Mouse (Mus musculus): ENCODE measurements around the gene Dennd2a. TPM values are rescaled to one million over a fixed set of nuclear protein-coding genes. Genes with fewer than 3 reads are reported as not detected.

Gene Dennd2a
- polyA plus RNA-seq, 1 experiment from 2014 or later, result 52.7 TPM

DNA sequence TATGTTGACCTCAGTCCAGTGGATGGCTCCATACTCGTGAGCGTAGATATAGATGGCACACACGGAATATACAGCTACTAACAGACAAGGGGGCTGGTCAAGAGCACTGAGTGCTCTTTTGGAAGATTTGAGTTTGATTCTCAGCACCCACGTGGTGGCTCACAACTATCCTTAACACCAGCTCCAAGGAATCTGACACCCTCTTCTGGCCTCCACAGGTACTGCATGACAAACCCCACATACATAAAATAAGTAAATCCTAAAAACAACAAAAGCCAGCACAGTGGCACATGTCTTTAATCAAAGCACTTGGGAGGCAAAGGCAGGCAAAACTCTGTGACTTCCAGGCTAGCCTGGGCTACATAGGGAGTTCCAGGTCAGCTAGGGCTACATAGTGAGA, 74.0 kb downstream of the Dennd2a start:
- ATAC-seq (no peak), DNase-seq (ENCODE audit: low read depth, low spot score) (no peak)
- in situ Hi-C loops (cut with MboI; ENCODE audit: low pct_unique_long_range_greater_than_20kb), result no loop called here
- no peak for TF ChIP-seq CTCF (IDR thresholded peaks at IDR 0.05)
- H3K27me3 ChIP-seq, result no peaks in the 10 kb centered on the region
- ChIA-PET CTCF (interaction anchor here (0.9 to 1.5 kb wide), 3 partner anchors 21 to 79 kb away, joined by 3 to 4 read pairs (median 3); no protein-coding TSS in a partner anchor), POLR2A (no interaction called here)

DNA sequence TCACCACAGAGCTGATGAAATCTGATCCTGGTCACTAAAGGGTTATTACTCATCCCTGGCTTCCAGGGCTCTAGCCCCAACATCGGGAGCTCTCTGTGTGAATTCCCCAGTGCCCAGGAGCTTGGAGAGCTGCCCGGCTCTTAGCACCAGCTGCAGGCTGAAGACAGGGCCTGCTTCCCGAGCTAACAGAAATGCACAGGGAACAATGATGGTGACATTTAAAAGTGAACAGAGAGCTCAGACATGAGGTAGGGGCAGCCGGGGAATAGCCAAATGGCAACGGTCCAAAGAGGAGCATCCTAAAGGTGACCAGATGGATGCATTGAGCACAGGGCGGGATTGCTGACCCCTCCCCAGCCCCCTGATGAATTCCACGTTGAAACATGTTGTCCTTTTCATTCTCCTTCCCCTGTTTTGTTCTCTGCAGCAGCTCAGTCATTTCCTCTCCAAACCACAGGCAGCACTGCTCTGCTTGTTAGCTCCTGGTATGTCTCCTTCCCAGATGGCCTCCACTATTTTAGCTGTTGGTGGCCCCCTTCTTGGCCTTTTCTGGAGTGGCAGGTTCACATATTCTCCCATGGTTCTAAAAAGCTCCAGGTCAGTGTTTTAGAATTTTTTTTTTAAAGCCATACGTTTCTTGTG, 79.0 kb downstream of the Dennd2a start:
- ChIA-PET CTCF (interaction anchor here (0.8 to 1.7 kb wide), 7 partner anchors 9 to 84 kb away, joined by 3 to 5 read pairs (median 4); no protein-coding TSS in a partner anchor), POLR2A (no interaction called here)
- in situ Hi-C loops (cut with MboI; ENCODE audit: low pct_unique_long_range_greater_than_20kb), result loop anchor here (10.0 kb wide), 1 partner anchor 306 kb away; no protein-coding TSS in a partner anchor
- H3K27me3 ChIP-seq, result no peaks in the 10 kb centered on the region
- ATAC-seq, result no peak
- no peak for TF ChIP-seq CTCF (IDR thresholded peaks at IDR 0.05)
- no peak for DNase-seq (ENCODE audit: low read depth, low spot score)

- no peak for DNase-seq (ENCODE audit: low read depth, low spot score)
Measured at GRCm38 (mm10) chr6:39476617-39477016, 81.0 kb downstream of the Dennd2a start.

GRCm38 (mm10) chr6:39474424-39474823, 83.2 kb downstream of the Dennd2a start:
- in situ Hi-C loops (cut with MboI; ENCODE audit: low pct_unique_long_range_greater_than_20kb), result loop anchor here (10.0 kb wide), 1 partner anchor 310 kb away; no protein-coding TSS in a partner anchor
- POLR2A ChIA-PET, result no interaction called here
- DNase-seq (ENCODE audit: low read depth, low spot score) (no peak), ATAC-seq (no peak)
- TF ChIP-seq CTCF (IDR thresholded peaks at IDR 0.05), result no peak
- H3K27me3 ChIP-seq, result no peaks in the 10 kb centered on the region
- CTCF ChIA-PET, result interaction anchor here (1.2 to 3.4 kb wide), 5 partner anchors 9 to 88 kb away, joined by 3 to 14 read pairs (median 4); no protein-coding TSS in a partner anchor

More at GRCm38 (mm10) chr6:39476617-39477016, 81.0 kb downstream of the Dennd2a start:
- ATAC-seq, result no peak
- in situ Hi-C loops (cut with MboI; ENCODE audit: low pct_unique_long_range_greater_than_20kb), result loop anchor here (10.0 kb wide), 1 partner anchor 308 kb away; no protein-coding TSS in a partner anchor
- POLR2A ChIA-PET, result no interaction called here
- H3K27me3 ChIP-seq, result no peaks in the 10 kb centered on the region
- TF ChIP-seq CTCF (IDR thresholded peaks at IDR 0.05), result no peak
- CTCF ChIA-PET, result interaction anchor here (0.7 to 3.4 kb wide), 6 partner anchors 11 to 104 kb away, joined by 3 to 14 read pairs (median 4); no protein-coding TSS in a partner anchor

DNA sequence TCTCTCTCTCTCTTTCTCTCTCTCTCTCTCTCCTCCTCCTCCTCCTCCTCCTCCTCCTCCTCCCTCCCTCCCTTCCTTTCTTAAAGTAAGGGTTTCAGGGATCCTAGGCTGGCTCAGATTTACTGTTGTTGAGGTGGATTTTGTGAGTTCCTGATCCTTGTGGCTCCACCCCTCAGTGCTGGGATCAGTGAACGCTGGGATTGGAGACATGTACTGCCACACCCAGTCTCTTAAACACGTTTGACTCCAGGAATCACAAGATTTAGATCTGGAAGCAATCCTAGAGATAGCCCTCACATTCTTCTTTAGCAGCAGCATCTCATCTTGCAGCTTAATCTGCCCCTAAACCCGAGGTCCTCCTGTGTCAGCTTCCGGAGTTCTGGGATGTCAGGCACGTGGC, 84.8 kb downstream of the Dennd2a start:
- POLR2A ChIA-PET, result no interaction called here
- TF ChIP-seq CTCF (IDR thresholded peaks at IDR 0.05), result no peak
- CTCF ChIA-PET, result interaction anchor here (1.3 kb wide), 1 partner anchor 95 kb away, joined by 4 read pairs; no protein-coding TSS in a partner anchor
- in situ Hi-C loops (cut with MboI; ENCODE audit: low pct_unique_long_range_greater_than_20kb), result loop anchor here (10.0 kb wide), 1 partner anchor 312 kb away; no protein-coding TSS in a partner anchor
- no peak for ATAC-seq
- DNase-seq (ENCODE audit: low read depth, low spot score), result no peak
- H3K27me3 ChIP-seq, result no peaks in the 10 kb centered on the region

GRCm38 (mm10) chr6:39472271-39472670, 85.4 kb downstream of the Dennd2a start:
- H3K27me3 ChIP-seq, result no peaks in the 10 kb centered on the region
- in situ Hi-C loops (cut with MboI; ENCODE audit: low pct_unique_long_range_greater_than_20kb), result loop anchor here (10.0 kb wide), 1 partner anchor 313 kb away; no protein-coding TSS in a partner anchor
- ATAC-seq (no peak), DNase-seq (ENCODE audit: low read depth, low spot score) (no peak)
- ChIA-PET POLR2A (no interaction called here), CTCF (interaction anchor here (1.3 kb wide), 1 partner anchor 95 kb away, joined by 4 read pairs; no protein-coding TSS in a partner anchor)
- no peak for TF ChIP-seq CTCF (IDR thresholded peaks at IDR 0.05)

- H3K27me3 ChIP-seq, result no peaks in the 10 kb centered on the region
- CTCF ChIA-PET, result no interaction called here
- TF ChIP-seq CTCF (IDR thresholded peaks at IDR 0.05), result no peak
- DNase-seq (ENCODE audit: low read depth, low spot score) (no peak), ATAC-seq (no peak)
- POLR2A ChIA-PET, result no interaction called here
- in situ Hi-C loops (cut with MboI; ENCODE audit: low pct_unique_long_range_greater_than_20kb), result loop anchor here (10.0 kb wide), 1 partner anchor 315 kb away; no protein-coding TSS in a partner anchor
Measured at GRCm38 (mm10) chr6:39470076-39470475, 87.6 kb downstream of the Dennd2a start.

GRCm38 (mm10) chr6:39469427-39469826, 88.2 kb downstream of the Dennd2a start:
- CTCF ChIA-PET, result no interaction called here
- DNase-seq (ENCODE audit: low read depth, low spot score), result no peak
- ATAC-seq, result no peak
- H3K27me3 ChIP-seq, result no peaks in the 10 kb centered on the region
- TF ChIP-seq CTCF (IDR thresholded peaks at IDR 0.05), result no peak
- POLR2A ChIA-PET, result no interaction called here
- in situ Hi-C loops (cut with MboI; ENCODE audit: low pct_unique_long_range_greater_than_20kb), result loop anchor here (5.0 kb wide), 1 partner anchor 98 kb away; no protein-coding TSS in a partner anchor

DNA sequence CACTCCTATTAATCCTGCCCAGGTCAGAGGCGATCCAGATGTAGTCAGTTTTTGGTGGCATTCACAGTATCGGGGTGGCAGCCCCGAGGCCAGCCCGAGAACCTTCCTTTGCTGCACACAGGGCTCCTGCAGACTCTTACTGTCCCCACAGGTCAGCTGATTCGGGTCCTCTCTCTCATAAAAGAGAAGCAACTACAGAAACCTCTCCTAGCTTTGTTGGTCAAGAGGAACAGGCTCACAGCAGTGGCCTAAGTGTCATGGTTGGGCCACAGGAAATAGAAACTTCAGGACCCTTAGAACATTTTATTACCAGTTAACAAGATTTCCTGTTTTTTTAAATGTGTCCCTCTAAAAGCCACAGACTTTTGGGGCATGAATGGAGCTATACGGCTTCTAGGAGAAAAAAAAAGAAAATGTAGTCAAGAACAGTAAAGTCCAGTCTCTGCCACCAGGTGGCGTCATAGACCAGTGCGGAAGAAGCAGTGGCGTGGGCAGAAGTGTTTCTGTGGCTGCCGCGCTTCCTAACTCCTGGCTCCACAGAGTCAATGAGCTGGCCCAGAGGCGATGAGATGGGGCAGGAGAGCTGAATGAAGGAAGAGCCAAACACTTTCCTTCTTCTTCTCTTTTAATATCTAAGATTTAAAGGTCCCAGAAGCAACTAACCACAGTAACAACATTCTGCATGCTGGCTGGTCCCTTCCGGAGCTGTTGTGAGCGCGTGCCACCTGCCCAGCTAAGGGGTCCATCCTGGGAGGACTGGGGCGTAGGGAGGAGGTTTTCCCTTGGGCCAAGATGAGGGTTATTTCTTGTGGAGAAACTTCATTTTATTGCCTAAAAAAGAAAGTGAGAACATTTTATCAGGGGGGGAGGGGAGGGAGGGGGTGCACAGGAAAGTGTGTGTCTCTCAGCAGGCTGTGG, 94.8 kb downstream of the Dennd2a start:
- H3K27me3 ChIP-seq, result no peaks in the 10 kb centered on the region
- ChIA-PET POLR2A (no interaction called here), CTCF (interaction anchor here (0.6 to 1.8 kb wide), 22 partner anchors 10 to 127 kb away, joined by 3 to 22 read pairs (median 3); partner anchors contain the start of gene Adck2)
- in situ Hi-C loops (cut with MboI; ENCODE audit: low pct_unique_long_range_greater_than_20kb), result no loop called here
- TF ChIP-seq CTCF (IDR thresholded peaks at IDR 0.05), result peak; percentile 77
- DNase-seq (ENCODE audit: low read depth, low spot score), result peak; percentile 19
- ATAC-seq, result peak; percentile 71

- DNase-seq (ENCODE audit: low read depth, low spot score) (no peak), ATAC-seq (no peak)
- ChIA-PET POLR2A (no interaction called here), CTCF (interaction anchor here (1.0 kb wide), 1 partner anchor 108 kb away, joined by 5 read pairs; no protein-coding TSS in a partner anchor)
- in situ Hi-C loops (cut with MboI; ENCODE audit: low pct_unique_long_range_greater_than_20kb), result no loop called here
- no peaks in the 10 kb centered on the region for H3K27me3 ChIP-seq
- TF ChIP-seq CTCF (IDR thresholded peaks at IDR 0.05), result peak; percentile 55
Measured at GRCm38 (mm10) chr6:39460040-39460439, 97.6 kb downstream of the Dennd2a start.

Data from Patski (cell line).